Mouse (Mus musculus) kidney, adult 2 months (tissue): ENCODE results near the gene Slc38a5. TPM values are rescaled to one million over a fixed set of nuclear protein-coding genes. Genes with fewer than 3 reads are reported as not detected.

ENCODE experiments used
- DNase-seq: peaks from one replicate; pipeline ENCODE4 v3.0.0; 2021
- H3K27ac ChIP-seq: fragments of 200-500 bp; 2 replicates; pipeline ENCODE4 v1.5.1; 2012; ENCODE audit warnings: low read depth, low read length, control low read depth, inconsistent platforms; ENCODE audit not compliant: insufficient read depth
- H3K27me3 ChIP-seq: fragments of 200-500 bp; replicated peaks from 2 replicates; pipeline ENCODE4 v1.6.1; 2012; ENCODE audit warnings: mild to moderate bottlenecking, moderate library complexity, low read length, inconsistent platforms; ENCODE audit not compliant: control insufficient read depth, insufficient read depth
- H3K36me3 ChIP-seq: fragments of 200-500 bp; 2 replicates; pipeline ENCODE4 v1.6.1; 2012; ENCODE audit warnings: mild to moderate bottlenecking, moderate library complexity, low read length, inconsistent platforms; ENCODE audit not compliant: control insufficient read depth, insufficient read depth
- H3K4me1 ChIP-seq: fragments of 200-500 bp; 2 replicates; pipeline ENCODE4 v1.6.1; 2011; ENCODE audit warnings: low read length; ENCODE audit not compliant: control insufficient read depth, insufficient read depth
- H3K4me3 ChIP-seq: fragments of 200-500 bp; 2 replicates; pipeline ENCODE4 v1.5.1; 2011; ENCODE audit warnings: mild to moderate bottlenecking, low read depth, low read length, control low read depth; ENCODE audit not compliant: insufficient read depth
- CTCF ChIP-seq: fragments of 200-500 bp; conservative IDR thresholded peaks from 2 replicates; pipeline ENCODE4 v1.5.1; 2011; ENCODE audit warnings: low read depth, mild to moderate bottlenecking, control low read depth, low read length, moderate library complexity, mixed read lengths; ENCODE audit not compliant: insufficient read depth, insufficient read length
- POLR2A ChIP-seq: fragments of 200-500 bp; IDR thresholded peaks from one replicate; pipeline ENCODE4 v1.6.1; 2011; ENCODE audit warnings: low read depth, low read length, control low read depth
- WGBS: fragments of 180-500 bp; shearing (Covaris S2); methylation state at CpG from one replicate; pipeline ENCODE4 v1.1.7; 2018; 5-methylcytosine and 5-hydroxymethylcytosine counted together
- polyA plus RNA-seq: library from polyadenylated mRNA; depleted of rRNA; stranded (reverse); fragments of >200 nt; gene quantifications from 2 replicates; pipeline ENCODE4 v1.2.3, GENCODE M21; 2012

The Slc38a5 gene
- polyA plus RNA-seq, 1 experiment, result not detected

DNA sequence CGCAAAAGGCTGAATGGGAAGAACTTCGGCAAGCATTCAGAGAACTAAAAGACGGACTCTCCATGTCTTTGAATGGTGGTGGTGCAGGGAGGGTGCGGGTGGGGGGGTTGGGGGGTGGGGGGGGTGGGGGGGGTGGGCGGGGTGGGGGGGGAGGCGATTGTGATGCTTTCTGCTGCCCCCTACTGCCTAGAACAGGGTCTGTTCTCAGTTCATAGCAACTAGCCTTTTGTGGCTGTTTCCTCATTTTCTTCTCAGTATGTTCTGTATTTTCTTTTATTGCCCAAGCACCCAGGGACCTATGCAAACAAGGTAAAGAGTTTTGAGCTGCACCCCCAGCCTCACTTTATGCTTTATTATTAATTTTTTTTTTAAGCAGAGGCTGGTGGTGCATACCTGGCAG, 15.1 kb upstream of the Slc38a5 start:
- no peak for TF ChIP-seq CTCF
- no peak for TF ChIP-seq POLR2A
- Histone ChIP-seq H3K4me1 (no peaks in the 10 kb centered on the region), H3K27ac (no peak overlapping the region), H3K36me3 (no peaks in the 10 kb centered on the region), H3K4me3 (no peak overlapping the region), H3K27me3 (no peaks in the 10 kb centered on the region)
- no peak for DNase-seq
- WGBS, result 31% methylated on average over 3 of the region's 6 CpGs

DNA sequence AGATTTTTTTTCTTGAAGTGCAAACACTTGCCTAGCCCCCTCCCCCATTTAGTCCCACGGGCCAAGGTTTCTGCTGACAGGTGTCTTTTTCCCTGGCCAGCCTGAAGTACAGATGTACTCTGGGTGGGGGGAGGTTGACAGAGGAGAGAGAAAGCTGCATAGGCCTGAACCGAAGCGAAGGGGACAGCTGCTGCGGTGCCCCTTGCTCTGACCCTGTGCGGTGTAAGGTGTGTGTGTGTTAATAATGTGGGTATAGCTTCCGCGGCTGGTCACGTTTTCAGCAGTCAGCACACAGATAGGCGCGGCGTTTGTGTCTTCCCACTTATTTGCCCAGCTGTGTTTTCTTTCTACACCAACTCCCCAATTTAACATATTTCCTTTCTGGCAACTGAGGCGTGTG, 11.5 kb upstream of the Slc38a5 start:
- Histone ChIP-seq H3K4me1 (no peaks in the 10 kb centered on the region), H3K4me3 (no peak overlapping the region), H3K27me3 (no peaks in the 10 kb centered on the region), H3K36me3 (no peaks in the 10 kb centered on the region), H3K27ac (no peak overlapping the region)
- DNase-seq, result no peak
- TF ChIP-seq POLR2A (no peak), CTCF (no peak)
- WGBS, result 45% methylated on average over 12 of the region's 12 CpGs

DNA sequence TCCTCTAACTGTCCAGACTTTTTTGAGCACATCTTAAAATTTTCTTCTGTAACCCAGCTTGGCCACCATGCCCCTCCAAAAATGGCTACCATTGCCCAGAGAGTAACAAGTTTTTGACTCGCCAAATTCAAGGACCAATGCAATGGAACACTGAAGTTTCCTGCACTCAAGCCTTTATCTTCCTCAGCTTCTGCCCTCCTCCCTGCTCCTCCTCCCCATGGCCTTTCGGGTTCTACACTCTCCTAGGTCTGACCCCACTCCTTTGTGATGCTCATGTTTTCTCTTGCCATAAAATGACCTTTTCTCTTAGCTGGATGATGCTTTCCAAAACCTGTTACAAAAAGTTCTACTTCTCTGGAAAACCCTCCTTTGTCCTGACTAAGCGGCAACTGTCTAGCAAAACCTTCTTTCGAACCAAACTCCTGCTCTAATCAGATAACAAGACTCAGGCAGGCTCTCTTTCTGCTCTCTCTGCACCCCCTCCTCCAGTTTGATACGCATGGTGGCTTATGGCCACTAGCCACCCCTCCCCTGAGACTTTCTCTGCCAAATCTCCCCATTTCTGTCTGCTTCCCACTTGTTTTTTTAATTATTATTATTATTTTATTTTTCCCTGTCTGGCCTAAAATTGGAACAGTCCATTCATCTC, 7.7 kb upstream of the Slc38a5 start:
- WGBS, result 95% methylated on average over 5 of the region's 5 CpGs
- DNase-seq, result no peak
- no peaks in the 10 kb centered on the region for H3K36me3 ChIP-seq
- H3K4me1 ChIP-seq, result no peaks in the 10 kb centered on the region
- TF ChIP-seq POLR2A (no peak), CTCF (no peak)
- H3K27me3 ChIP-seq, result no peaks in the 10 kb centered on the region
- no peak overlapping the region for H3K4me3 ChIP-seq
- H3K27ac ChIP-seq, result no peak overlapping the region

DNA sequence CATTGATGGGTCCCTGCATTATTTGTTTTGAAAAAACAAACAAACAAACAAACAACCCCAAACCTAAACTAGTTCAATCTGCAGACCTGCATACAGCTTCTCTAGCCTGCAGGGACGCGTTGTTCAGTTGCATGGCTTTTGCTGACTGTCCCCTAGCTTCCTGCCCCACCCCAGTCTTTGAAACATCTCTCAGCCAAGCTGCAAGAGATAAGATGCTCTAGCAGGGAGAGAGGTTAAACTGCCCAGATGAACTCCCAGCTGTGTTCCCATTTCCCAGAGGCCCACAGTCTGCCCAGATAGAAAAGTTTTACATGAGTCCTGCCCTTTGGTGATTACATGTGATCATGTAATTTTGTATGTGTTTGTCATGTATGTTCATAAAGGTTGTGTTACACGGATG, 6.7 kb upstream of the Slc38a5 start:
- TF ChIP-seq CTCF, result no peak
- TF ChIP-seq POLR2A, result no peak
- Histone ChIP-seq H3K4me3 (no peak overlapping the region), H3K27me3 (no peaks in the 10 kb centered on the region), H3K27ac (no peak overlapping the region), H3K4me1 (no peaks in the 10 kb centered on the region), H3K36me3 (no peaks in the 10 kb centered on the region)
- no peak for DNase-seq
- WGBS, result 76% methylated on average over 3 of the region's 3 CpGs

DNA sequence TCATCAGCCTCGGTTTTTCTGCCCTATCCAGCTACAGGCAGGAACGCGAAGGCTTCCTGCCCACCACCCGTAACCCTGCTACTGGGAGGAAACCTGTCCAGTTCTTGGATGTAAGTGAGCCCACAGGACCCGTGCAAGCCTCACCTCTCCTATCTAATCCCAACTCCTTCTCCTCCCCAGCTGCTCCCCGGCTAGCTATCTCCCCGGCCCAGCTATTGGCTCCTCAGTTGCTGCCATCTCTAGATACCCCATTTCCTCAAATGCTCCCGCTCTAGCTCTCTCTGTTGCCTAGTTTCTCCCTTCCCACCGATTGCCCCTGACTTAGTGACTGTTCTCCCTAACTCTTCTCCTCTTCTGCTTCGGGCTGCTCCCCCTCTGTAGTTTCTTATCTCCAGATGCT, 1.1 kb downstream of the Slc38a5 start:
- WGBS, result 9% methylated on average over 10 of the region's 10 CpGs
- no peak overlapping the region for H3K4me3 ChIP-seq
- H3K4me1 ChIP-seq, result no peaks in the 10 kb centered on the region
- no peak for DNase-seq
- no peak for TF ChIP-seq CTCF
- TF ChIP-seq POLR2A, result no peak
- H3K27ac ChIP-seq, result no peak overlapping the region
- H3K27me3 ChIP-seq, result no peaks in the 10 kb centered on the region
- H3K36me3 ChIP-seq, result no peaks in the 10 kb centered on the region

DNA sequence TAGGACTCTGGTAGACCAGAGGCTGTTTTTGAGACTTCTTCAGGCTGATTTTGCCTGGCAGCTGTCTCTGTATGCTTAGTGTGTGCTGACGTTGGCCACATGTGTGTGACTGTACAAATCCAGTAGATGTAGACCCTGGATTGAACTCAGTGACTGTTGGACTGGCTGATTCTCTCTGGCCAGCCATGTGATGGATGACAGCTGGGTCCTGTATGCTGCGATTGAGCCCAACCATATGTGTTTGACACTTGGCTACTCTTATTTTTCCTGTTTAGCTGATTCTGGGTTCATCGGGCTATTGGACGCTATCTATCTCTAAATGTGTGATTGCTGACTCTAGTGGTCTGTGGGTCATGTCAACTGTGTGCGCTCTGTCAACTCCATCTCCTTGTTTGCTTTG, 3.1 kb downstream of the Slc38a5 start:
- H3K4me3 ChIP-seq, result no peak overlapping the region
- DNase-seq, result no peak
- no peak for TF ChIP-seq CTCF
- TF ChIP-seq POLR2A, result no peak
- no peaks in the 10 kb centered on the region for H3K4me1 ChIP-seq
- WGBS, result 63% methylated on average over 5 of the region's 5 CpGs
- no peaks in the 10 kb centered on the region for H3K36me3 ChIP-seq
- H3K27me3 ChIP-seq, result no peaks in the 10 kb centered on the region
- H3K27ac ChIP-seq, result no peak overlapping the region

DNA sequence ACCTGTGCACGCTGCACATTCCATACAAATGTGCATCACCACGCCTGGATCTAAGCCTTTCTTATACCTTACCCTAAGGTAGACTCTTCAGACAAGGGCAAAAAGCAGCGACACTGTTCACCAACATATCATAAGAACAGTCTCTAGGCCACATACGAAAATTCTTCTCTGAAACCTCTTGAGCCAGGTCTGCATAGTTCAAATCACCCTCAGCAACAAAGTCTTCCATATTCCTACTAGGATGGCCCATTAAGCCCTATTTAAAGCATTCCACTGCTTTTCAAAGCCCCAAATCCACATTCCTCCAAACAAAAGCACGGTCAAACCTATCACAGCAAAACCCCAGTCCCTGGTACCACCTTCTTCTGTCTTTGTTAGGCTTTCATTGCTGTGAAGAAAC, 17.7 kb downstream of the Slc38a5 start:
- Histone ChIP-seq H3K27ac (no peak overlapping the region), H3K36me3 (no peaks in the 10 kb centered on the region), H3K4me1 (no peaks in the 10 kb centered on the region), H3K27me3 (no peaks in the 10 kb centered on the region), H3K4me3 (no peak overlapping the region)
- no peak for DNase-seq
- 80% methylated on average over 5 of the region's 5 CpGs for whole genome bisulfite sequencing
- TF ChIP-seq POLR2A (no peak), CTCF (no peak)
